ENCODE assay signal across 28 mouse cellular contexts in the genomic region with DNA sequence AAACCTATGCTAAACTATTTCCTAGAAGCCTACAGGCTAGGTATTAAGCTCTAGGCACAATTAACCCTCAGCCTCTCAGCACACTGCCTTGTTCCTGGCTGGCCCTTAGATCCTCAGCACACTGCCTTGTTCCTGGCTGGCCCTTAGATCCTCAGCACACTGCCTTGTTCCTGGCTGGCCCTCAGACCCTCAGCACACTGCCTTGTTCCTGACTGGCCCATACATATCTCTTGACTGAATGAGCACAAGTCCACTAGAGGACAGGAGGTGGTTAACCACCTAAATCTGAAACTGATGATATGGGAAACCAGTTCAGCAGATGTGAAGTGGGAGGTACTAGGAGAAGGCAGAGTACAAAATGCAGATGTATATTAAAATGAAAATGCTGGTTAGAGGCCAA. TPM values are rescaled to one million over a fixed set of nuclear protein-coding genes. Genes with fewer than 3 reads are reported as not detected.
A peak's percentile ranks its signal among the peaks of the same experiment; 100 is the strongest.
DNase-seq lines count a peak whose midpoint lies in the region; ATAC-seq lines count a peak whose summit lies in the region.
"Had no signal": no experiment of that assay in that cellular context is flagged by ENCODE, and none has a peak within 500 bp of the region (broad histone marks: within the 10 kb centered on the region; RNA-seq: fewer than 3 reads in every experiment).

No protein-coding gene starts in this region.

- peak; percentile 69 for DNase-seq in heart, adult 11 months
- no peak for DNase-seq in heart, adult 8-10 months (ENCODE audit: low spot score)
- no peak for DNase-seq in heart, postnatal 10 days
- DNase-seq in lung, postnatal 10 days, result no peak
- no peak for DNase-seq in frontal cortex, adult 2 months (ENCODE audit: extremely low spot score in 1 of 2, low spot score in 1 of 2)
- DNase-seq: adrenal gland, postnatal 25 days; cerebellum, adult 9-11 months; gastrocnemius, postnatal 14 days; heart, adult 2 months; liver, postnatal 0 days; right cerebral cortex, postnatal 4 days; thymus, postnatal 25 days had no signal

- intact Hi-C loops in heart, postnatal 10 days (cut with DNase I), result no loop called here

- H3K27ac ChIP-seq in heart, embryonic 15.5 days, result 0 out of 2 replicates have a peak overlapping the region, but pooled peaks have one; percentile 16
- peak overlapping the region; percentile 58 for H3K27ac ChIP-seq in lung, embryonic 16.5 days (ENCODE audit: low read length)
- H3K27ac ChIP-seq: embryonic facial prominence, embryonic 10.5 days; heart, adult 2 months; hindbrain, postnatal 0 days; limb, embryonic 12.5 days; stomach, embryonic 15.5 days had no signal

- no peaks in the 10 kb centered on the region for H3K27me3 ChIP-seq in heart, embryonic 15.5 days
- no peaks in the 10 kb centered on the region for H3K27me3 ChIP-seq in lung, embryonic 16.5 days (ENCODE audit: control insufficient read depth, insufficient read depth, low read depth, low read length)
- H3K27me3 ChIP-seq: limb, embryonic 12.5 days; stomach, embryonic 15.5 days had no signal

- H3K4me1 ChIP-seq in heart, embryonic 15.5 days (replicated peaks), result peaks cover 13% of the 10 kb centered on the region
- H3K4me1 ChIP-seq in lung, embryonic 16.5 days (replicated peaks; ENCODE audit: control insufficient read depth, insufficient read depth, low read length), result no peaks in the 10 kb centered on the region
- H3K4me1 ChIP-seq: stomach, embryonic 15.5 days had no signal

- H3K4me3 ChIP-seq in heart, embryonic 15.5 days, result no peak overlapping the region
- no peak overlapping the region for H3K4me3 ChIP-seq in lung, embryonic 16.5 days (ENCODE audit: low read length)
- H3K4me3 ChIP-seq: embryonic facial prominence, embryonic 10.5 days; heart, adult 2 months; limb, embryonic 12.5 days; stomach, embryonic 15.5 days had no signal

- ATAC-seq in heart, embryonic 15.5 days (replicated peaks; ENCODE audit: insufficient number of reproducible peaks, insufficient read depth, low FRiP score, low read depth), result no peak
- 0 out of 2 replicates have a peak, but pooled peaks have one; percentile 36 for ATAC-seq in lung, embryonic 16.5 days (ENCODE audit: low read depth)
- ATAC-seq: CD4-positive, CD25-positive, alpha-beta regulatory T cell, adult 4 months; forebrain, embryonic 16.5 days; hindbrain, postnatal 0 days; liver, postnatal 0 days had no signal

- no peak overlapping the region for H3K9ac ChIP-seq in heart, embryonic 15.5 days
- H3K9ac ChIP-seq in lung, embryonic 16.5 days (ENCODE audit: low read length), result no peak overlapping the region
- H3K9ac ChIP-seq: limb, embryonic 12.5 days; liver, postnatal 0 days; stomach, embryonic 15.5 days had no signal

- H3K9me3 ChIP-seq in heart, embryonic 15.5 days (replicated peaks), result no peaks in the 10 kb centered on the region
- H3K9me3 ChIP-seq in lung, embryonic 16.5 days (ENCODE audit: control insufficient read depth, low read length), result no peaks in the 10 kb centered on the region
- H3K9me3 ChIP-seq: embryonic facial prominence, embryonic 10.5 days; limb, embryonic 12.5 days; stomach, embryonic 15.5 days had no signal

- no peaks in the 10 kb centered on the region for H3K36me3 ChIP-seq in heart, embryonic 15.5 days
- no peaks in the 10 kb centered on the region for H3K36me3 ChIP-seq in lung, embryonic 16.5 days (ENCODE audit: control insufficient read depth, insufficient read depth, low read length)
- H3K36me3 ChIP-seq: embryonic facial prominence, embryonic 10.5 days; limb, embryonic 12.5 days; stomach, embryonic 15.5 days had no signal

- no peak overlapping the region for H3K4me2 ChIP-seq in heart, embryonic 15.5 days
- H3K4me2 ChIP-seq in lung, embryonic 16.5 days (ENCODE audit: low read depth, low read length), result no peak overlapping the region
- H3K4me2 ChIP-seq: limb, embryonic 12.5 days; liver, embryonic 11.5 days; midbrain, embryonic 11.5 days; stomach, embryonic 15.5 days had no signal

RNA-seq across cellular contexts. Expression of gene Ckmt2, which starts 35.0 kb away (rescaled TPM):
- 1,000 to 10,000 TPM; 2,501 to 2,686 (median 2,598) TPM for total RNA-seq in heart, adult 8-10 months (2022)
- polyA plus RNA-seq in heart, embryonic 15.5 days (2015; fragmentation: Nextera tagmentation; extraction: Ambion mirVana), result 43.4 and 52.3 TPM in 2 replicates
- 100 to 1,000 TPM; 867 to 929 TPM for total RNA-seq in heart, postnatal 10 days (2021)
- 1.8 and 5.7 TPM in 2 replicates for polyA plus RNA-seq in lung, embryonic 16.5 days (2015; fragmentation: Nextera tagmentation; extraction: Ambion mirVana)
- 0.20 and 0.36 TPM in 2 replicates for polyA plus RNA-seq in frontal cortex, adult 2 months (2012; rRNA removed)
- total RNA-seq: adrenal gland, postnatal 25 days; hindbrain, postnatal 0 days; left cerebral cortex, postnatal 14 days; megakaryocyte progenitor cell, adult 5-6 weeks; midbrain, postnatal 0 days had no signal
- polyA plus RNA-seq: CD4-positive, CD25-positive, alpha-beta regulatory T cell, adult 4 months; cortical plate, adult 2 months; embryonic facial prominence, embryonic 10.5 days; forebrain, embryonic 16.5 days; hindbrain, embryonic 11.5 days; limb, embryonic 12.5 days; liver, embryonic 11.5 days; midbrain, embryonic 11.5 days; midbrain, postnatal 0 days; neural tube, embryonic 14.5 days had no signal
